Mouse (Mus musculus): ENCODE measurements at regions not wholly inside any gene's neighbourhood (a gene's known extent, or its start where the extent isn't known, plus 50 kb on each side); places are given as distances from the start of the nearest gene placed in this dataset.

DNA sequence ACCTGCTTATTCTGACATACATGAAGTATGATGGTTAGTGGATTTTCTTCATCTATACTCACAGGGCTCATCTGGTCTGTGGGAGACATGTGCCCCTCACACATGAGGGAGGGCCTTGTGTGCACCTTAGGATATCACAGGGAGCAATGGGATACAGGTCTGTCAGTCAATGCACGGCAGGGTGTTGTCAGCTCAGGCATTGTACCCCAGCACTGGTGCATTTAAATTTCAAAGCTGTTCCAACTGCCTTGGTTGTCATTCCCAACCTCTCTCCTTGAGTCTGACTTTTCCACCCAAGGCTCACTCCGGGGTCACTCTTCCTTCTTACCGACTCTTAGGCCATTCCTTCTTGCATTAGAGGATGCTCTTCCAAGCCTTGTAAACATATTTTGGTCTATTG, 181.6 kb upstream of the Arglu1 start:
- TF ChIP-seq CTCF (IDR thresholded peaks at IDR 0.05; ENCODE audit: low read depth) (no peak), EP300 (IDR thresholded peaks at IDR 0.05; ENCODE audit: low read depth) (no peak)
